Mouse (Mus musculus): ENCODE data around the gene Nxn.

The Nxn gene

GRCm38 (mm10) chr11:76399587-76400330 lies 819 bp upstream of the Nxn start:
- DNase-seq (ENCODE audit: low spot score) = no peak

GRCm38 (mm10) chr11:76398312-76398797 lies 585 bp downstream of the Nxn start:
- no peak for DNase-seq (ENCODE audit: low spot score)

GRCm38 (mm10) chr11:76397650-76398311 lies 1.2 kb downstream of the Nxn start:
- DNase-seq (ENCODE audit: low spot score) = no peak

GRCm38 (mm10) chr11:76392996-76393395 lies 5.9 kb downstream of the Nxn start:
- DNase-seq (ENCODE audit: low spot score) = no peak

- no peak for DNase-seq (ENCODE audit: low spot score)
Observed at GRCm38 (mm10) chr11:76392532-76392931, 6.4 kb downstream of the Nxn start.

- no peak for DNase-seq (ENCODE audit: low spot score)
Observed at GRCm38 (mm10) chr11:76388711-76389110, 10.2 kb downstream of the Nxn start.

GRCm38 (mm10) chr11:76387097-76387496 lies 11.8 kb downstream of the Nxn start:
- DNase-seq (ENCODE audit: low spot score) = no peak

- no peak for DNase-seq (ENCODE audit: low spot score)
Observed at GRCm38 (mm10) chr11:76385746-76386145, 13.2 kb downstream of the Nxn start.

GRCm38 (mm10) chr11:76385017-76385416 lies 13.9 kb downstream of the Nxn start:
- no peak for DNase-seq (ENCODE audit: low spot score)

GRCm38 (mm10) chr11:76384307-76384706 lies 14.6 kb downstream of the Nxn start:
- DNase-seq (ENCODE audit: low spot score) = no peak

- DNase-seq (ENCODE audit: low spot score) = no peak
Observed at GRCm38 (mm10) chr11:76382711-76383324, 16.1 kb downstream of the Nxn start.

GRCm38 (mm10) chr11:76381201-76381885 lies 17.6 kb downstream of the Nxn start:
- no peak for DNase-seq (ENCODE audit: low spot score)

GRCm38 (mm10) chr11:76379921-76380544 lies 18.9 kb downstream of the Nxn start:
- no peak for DNase-seq (ENCODE audit: low spot score)

GRCm38 (mm10) chr11:76376425-76376824 lies 22.5 kb downstream of the Nxn start:
- DNase-seq (ENCODE audit: low spot score) = no peak

- peak; percentile 88 for DNase-seq (ENCODE audit: low spot score)
Observed at GRCm38 (mm10) chr11:76374491-76375185, 24.3 kb downstream of the Nxn start.

GRCm38 (mm10) chr11:76372534-76372933 lies 26.4 kb downstream of the Nxn start:
- no peak for DNase-seq (ENCODE audit: low spot score)

GRCm38 (mm10) chr11:76372120-76372519 lies 26.8 kb downstream of the Nxn start:
- no peak for DNase-seq (ENCODE audit: low spot score)

GRCm38 (mm10) chr11:76370491-76370890 lies 28.4 kb downstream of the Nxn start:
- no peak for DNase-seq (ENCODE audit: low spot score)

GRCm38 (mm10) chr11:76366720-76367119 lies 32.2 kb downstream of the Nxn start:
- no peak for DNase-seq (ENCODE audit: low spot score)

- DNase-seq (ENCODE audit: low spot score) = no peak
Observed at GRCm38 (mm10) chr11:76364038-76364437, 34.9 kb downstream of the Nxn start.

- no peak for DNase-seq (ENCODE audit: low spot score)
Observed at GRCm38 (mm10) chr11:76363636-76364035, 35.3 kb downstream of the Nxn start.
